Mouse (Mus musculus) cortical plate, adult 2 months (tissue): ENCODE results near the gene Extl2. TPM values are rescaled to one million over a fixed set of nuclear protein-coding genes. Genes with fewer than 3 reads are reported as not detected.

Experiments
- H3K27ac ChIP-seq: fragments of 200-500 bp; 2 replicates; pipeline ENCODE4 v1.5.1; 2012; ENCODE audit warnings: low read length, control low read depth, inconsistent platforms; ENCODE audit not compliant: insufficient read depth
- H3K4me1 ChIP-seq: fragments of 200-500 bp; 2 replicates; pipeline ENCODE4 v1.6.1; 2011; ENCODE audit warnings: low read length; ENCODE audit not compliant: control insufficient read depth, insufficient read depth
- H3K4me3 ChIP-seq: fragments of 200-500 bp; 2 replicates; pipeline ENCODE4 v1.5.1; 2011; ENCODE audit warnings: mild to moderate bottlenecking, low read length, control low read depth; ENCODE audit not compliant: insufficient read depth
- CTCF ChIP-seq: fragments of 200-500 bp; IDR thresholded peaks from 2 replicates; pipeline ENCODE4 v1.5.1; 2011; ENCODE audit warnings: mild to moderate bottlenecking, control low read depth, low read length; ENCODE audit not compliant: insufficient read depth; ENCODE audit errors: extremely low read depth
- POLR2A ChIP-seq: fragments of 200-500 bp; IDR thresholded peaks from 2 replicates; pipeline ENCODE4 v1.6.1; 2011; ENCODE audit warnings: mild to moderate bottlenecking, low read length, control low read depth; ENCODE audit not compliant: insufficient read depth; ENCODE audit errors: extremely low read depth
- polyA plus RNA-seq: library from polyadenylated mRNA; depleted of rRNA; stranded (reverse); fragments of >200 nt; gene quantifications from 2 replicates; pipeline ENCODE4 v1.2.3, GENCODE M21; 2012

Gene Extl2
- polyA plus RNA-seq, 1 experiment, result 38.7 TPM

DNA sequence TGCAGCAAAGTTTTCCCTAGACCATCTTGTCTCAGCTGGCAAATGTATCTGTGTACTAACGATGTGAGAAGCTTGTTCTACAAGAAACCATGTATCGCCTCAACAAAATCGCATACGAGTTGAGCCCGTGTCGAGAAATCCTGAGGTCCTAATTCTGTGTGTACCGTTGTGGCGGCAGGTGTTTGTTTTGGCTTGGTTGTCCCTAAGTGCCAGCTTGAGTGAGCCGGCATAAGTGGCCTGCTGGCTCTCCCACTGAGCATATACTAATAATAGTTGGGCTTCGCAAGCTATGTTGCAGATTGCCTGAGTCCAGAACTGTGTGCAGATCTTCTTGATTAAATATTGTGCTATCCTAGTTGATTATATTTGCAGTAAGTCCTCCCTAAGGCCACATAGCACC lies 18.4 kb downstream of the Extl2 start:
- TF ChIP-seq POLR2A, result no peak
- TF ChIP-seq CTCF, result no peak
- Histone ChIP-seq H3K27ac (no peak overlapping the region), H3K4me3 (no peak overlapping the region), H3K4me1 (peaks cover 1% of the 10 kb centered on the region; the same call in 1 of the 2 replicates)

DNA sequence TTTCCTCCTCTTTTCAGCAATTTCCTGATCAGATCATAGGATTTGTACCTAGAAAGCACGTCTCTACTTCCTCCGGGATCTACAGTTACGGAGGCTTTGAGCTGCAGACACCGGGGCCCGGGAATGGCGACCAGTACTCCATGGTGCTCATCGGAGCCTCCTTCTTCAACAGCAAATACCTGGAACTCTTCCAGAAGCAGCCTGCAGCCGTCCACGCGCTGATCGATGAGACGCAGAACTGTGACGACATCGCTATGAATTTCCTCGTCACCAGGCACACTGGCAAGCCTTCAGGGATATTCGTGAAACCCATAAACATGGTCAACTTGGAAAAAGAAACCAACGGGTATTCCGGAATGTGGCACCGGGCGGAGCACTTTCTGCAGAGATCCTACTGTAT lies 19.7 kb downstream of the Extl2 start:
- TF ChIP-seq CTCF (no peak), POLR2A (no peak)

DNA sequence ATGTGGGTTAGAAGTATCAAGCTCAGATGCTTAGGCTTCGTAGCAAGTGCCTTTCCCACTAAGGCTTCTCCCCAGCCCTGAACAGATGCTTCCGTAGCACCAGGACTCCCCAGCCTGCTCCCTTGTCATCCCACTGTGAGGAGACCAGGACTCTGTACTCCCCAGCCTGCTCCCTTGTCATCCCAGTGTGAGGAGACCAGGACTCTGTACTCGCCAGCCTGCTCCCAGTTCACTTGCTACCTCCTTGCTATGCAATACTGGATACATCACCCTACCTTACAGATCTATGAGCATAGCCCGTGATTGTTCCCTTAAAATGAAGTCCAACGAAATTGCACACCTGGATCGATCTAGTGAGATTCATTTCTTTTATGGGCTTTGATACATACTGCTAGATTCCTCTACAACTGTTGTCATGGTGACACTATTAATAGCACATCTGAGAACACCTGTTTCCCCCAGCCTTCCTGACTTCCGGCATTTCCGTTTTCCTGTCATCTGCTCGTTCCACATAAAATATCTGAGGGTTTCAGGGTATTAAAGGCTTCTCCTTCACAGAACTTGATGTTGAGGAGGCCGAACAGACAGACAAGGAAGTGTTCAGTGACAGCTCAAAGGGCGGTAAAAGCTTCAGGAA lies 23.0 kb downstream of the Extl2 start:
- Histone ChIP-seq H3K4me1 (peaks cover 6% of the 10 kb centered on the region), H3K27ac (no peak overlapping the region), H3K4me3 (no peak overlapping the region)
- TF ChIP-seq POLR2A (no peak), CTCF (no peak)

More for the DNA sequence above, 19.7 kb downstream of the Extl2 start:
- Histone ChIP-seq H3K27ac (no peak overlapping the region), H3K4me3 (no peak overlapping the region), H3K4me1 (peaks cover 4% of the 10 kb centered on the region)

DNA sequence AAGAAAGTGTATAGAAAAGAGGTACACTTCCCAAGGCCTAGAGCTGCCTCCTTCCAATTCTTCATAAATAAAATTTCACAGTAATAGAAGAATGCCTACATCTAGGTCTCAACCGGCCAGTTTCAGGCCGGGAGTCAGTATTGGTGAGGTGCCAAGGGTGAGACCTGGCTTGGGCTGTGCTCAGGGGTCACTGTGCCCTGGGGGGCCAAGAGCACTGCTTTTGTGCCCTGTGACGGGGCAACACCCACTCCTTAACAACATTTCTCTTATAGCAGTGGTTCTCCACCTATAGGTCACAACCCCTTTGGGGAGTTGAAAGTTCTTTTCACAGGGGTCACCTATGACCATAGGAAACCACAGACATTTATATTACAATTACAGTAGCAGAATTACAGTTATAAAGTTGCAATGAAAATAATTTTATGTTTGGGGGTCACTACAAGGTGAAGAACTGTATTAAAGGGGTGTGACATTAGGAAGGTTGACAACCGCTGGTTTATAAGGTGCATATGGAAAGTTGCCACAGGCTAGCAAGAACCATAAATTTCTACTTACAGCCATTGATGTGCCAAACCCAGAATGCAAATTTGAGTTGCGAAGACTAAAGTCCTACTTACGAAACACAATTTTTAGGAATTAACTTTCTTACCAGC lies 26.1 kb downstream of the Extl2 start:
- H3K4me3 ChIP-seq, result no peak overlapping the region
- peak overlapping the region; percentile 26; the same call in 1 of the 2 replicates for H3K27ac ChIP-seq
- H3K4me1 ChIP-seq, result peaks cover 6% of the 10 kb centered on the region
- TF ChIP-seq CTCF, result peak; percentile 21; the same call in 1 of the 2 replicates
- TF ChIP-seq POLR2A, result no peak

DNA sequence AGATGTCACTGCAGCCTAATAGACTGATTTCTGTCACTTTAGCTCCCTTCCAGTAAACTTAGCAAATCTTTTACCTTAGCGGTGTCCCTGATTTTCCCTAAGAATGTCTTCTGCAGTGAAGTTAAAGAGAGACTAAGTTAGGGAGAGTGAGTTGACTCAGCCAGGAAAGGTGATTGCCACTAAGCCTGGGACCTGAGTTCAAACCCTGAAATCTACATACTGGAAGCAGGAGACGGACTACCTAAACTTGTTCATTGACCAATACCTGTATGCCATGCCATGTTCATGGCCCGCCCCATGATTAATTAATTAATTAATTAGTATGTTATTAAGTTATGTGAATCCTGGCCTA lies 26.6 kb downstream of the Extl2 start:
- peaks cover 6% of the 10 kb centered on the region for H3K4me1 ChIP-seq
- H3K27ac ChIP-seq, result no peak overlapping the region
- TF ChIP-seq POLR2A, result no peak
- TF ChIP-seq CTCF, result no peak
- H3K4me3 ChIP-seq, result no peak overlapping the region

DNA sequence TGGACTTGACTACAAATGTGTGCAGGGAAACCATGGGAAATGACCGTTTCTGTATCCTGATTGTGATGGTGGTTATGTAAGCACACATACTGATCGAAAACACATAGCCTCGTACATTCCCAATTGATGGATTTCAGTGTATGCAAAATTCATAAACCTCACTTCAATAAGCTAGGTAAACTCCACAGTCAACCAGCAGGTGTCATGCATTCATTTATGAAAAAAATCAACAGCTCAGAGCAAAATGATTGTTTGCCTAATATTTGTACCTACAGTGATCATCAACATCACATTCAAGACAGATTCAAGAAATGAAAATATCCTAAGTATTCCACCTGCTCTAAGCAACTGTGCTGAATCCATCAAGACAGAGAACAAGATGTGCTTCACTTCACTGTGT lies 33.5 kb downstream of the Extl2 start:
- TF ChIP-seq POLR2A (no peak), CTCF (no peak)
- Histone ChIP-seq H3K27ac (no peak overlapping the region), H3K4me1 (no peaks in the 10 kb centered on the region), H3K4me3 (no peak overlapping the region)

DNA sequence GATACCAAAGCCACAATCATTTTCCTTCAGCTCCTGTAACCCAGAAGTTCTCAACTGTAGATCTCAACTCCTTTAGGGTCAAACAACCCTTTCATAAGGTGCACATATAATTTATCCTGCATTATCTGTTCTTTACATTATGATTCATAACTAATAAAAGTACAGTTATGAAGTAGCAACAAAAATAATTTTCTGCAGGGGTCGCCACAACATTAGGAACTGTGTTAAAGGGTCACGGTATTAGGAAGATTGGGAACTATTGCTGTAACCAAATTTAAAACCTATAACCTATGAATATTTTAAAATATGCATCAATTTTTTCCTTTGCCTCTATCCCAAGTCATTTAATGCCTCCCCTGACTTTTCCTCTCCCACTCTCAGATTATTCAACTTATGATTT lies 38.7 kb downstream of the Extl2 start:
- H3K27ac ChIP-seq, result no peak overlapping the region
- no peak for TF ChIP-seq POLR2A
- no peak for TF ChIP-seq CTCF
- H3K4me3 ChIP-seq, result no peak overlapping the region
- no peaks in the 10 kb centered on the region for H3K4me1 ChIP-seq

DNA sequence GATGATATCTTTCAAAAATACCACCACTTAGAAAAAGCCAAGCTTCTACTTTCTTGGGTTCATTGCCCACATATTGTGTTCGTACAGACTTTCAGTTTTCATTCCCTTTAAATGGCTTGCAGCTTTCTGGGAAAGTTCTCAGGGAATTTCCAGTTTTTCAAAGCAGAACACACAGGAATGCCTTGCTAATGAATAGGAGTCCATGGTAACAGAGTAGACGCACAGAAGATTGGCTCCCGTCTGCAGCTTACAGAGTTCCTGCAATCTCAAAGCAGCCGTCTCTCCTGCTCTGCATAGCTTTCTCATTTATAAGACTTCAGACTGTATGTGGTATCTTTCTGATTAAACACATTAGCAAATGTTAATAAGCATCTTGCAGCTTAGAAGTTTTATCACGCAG lies 39.8 kb downstream of the Extl2 start:
- no peak for TF ChIP-seq CTCF
- TF ChIP-seq POLR2A, result no peak
- Histone ChIP-seq H3K27ac (no peak overlapping the region), H3K4me1 (no peaks in the 10 kb centered on the region)

DNA sequence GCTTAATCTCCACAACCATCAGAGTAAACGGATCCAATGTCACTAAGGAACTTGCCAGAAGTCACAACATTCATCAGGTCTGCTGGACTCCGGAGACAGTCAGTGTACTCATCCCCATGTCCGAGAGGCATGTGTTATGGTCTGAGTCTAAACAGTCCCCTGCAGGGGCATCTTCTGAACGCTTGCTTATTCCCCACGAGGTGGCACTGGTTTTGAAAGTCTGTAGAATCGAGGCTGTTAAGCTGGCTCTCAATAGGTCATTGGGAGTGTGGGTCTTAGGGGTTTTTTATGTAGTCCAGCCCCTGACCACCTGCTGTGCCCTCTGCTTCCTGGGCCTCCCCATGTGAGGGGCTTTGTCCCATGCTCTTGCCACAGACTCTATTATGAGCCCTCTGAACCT lies 49.8 kb downstream of the Extl2 start:
- Histone ChIP-seq H3K4me1 (no peaks in the 10 kb centered on the region), H3K27ac (no peak overlapping the region), H3K4me3 (no peak overlapping the region)
- no peak for TF ChIP-seq CTCF
- no peak for TF ChIP-seq POLR2A

More for the DNA sequence above, 39.8 kb downstream of the Extl2 start:
- no peak overlapping the region for H3K4me3 ChIP-seq

DNA sequence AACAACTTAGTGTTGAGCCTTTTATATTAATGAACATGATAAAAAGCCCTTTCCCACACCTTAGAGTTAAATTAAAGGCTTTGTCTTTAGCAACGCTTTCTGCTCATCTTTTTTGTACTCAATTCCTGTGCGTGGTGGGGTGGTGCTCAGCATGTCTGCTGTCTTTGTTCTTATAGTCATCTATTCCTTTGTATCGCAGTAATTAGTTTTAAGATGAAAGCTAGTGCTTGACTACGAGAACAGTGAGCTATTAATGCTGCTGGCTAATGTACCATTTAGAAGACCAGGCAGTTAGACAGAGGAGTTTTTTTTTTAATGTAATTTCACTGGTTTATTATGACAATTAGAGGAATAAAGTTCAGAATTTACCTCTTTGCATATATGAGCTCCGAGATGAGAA lies 53.1 kb downstream of the Extl2 start:
- TF ChIP-seq POLR2A, result no peak
- no peak for TF ChIP-seq CTCF
- no peak overlapping the region for H3K27ac ChIP-seq
- H3K4me3 ChIP-seq, result no peak overlapping the region
- no peaks in the 10 kb centered on the region for H3K4me1 ChIP-seq

DNA sequence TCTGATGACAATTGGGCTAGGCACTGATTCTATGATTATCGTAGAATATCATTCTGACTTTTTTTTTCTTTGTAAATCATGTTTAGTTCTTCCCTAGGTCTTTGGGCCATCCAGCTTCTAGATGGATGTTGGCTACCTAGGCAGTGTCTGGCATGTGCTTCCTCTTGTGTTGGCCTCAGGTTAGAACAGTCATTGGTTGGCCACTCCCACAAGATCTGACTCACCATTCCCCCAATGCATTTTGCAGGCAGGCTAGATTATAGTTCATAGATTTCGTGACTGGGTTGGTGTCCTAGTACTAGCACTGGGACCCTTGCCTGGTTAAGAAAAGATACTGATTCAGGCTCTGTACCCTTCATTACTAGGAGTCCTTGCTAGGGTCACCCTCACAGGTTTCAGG lies 54.9 kb downstream of the Extl2 start:
- H3K4me3 ChIP-seq, result no peak overlapping the region
- no peak overlapping the region for H3K27ac ChIP-seq
- TF ChIP-seq POLR2A, result no peak
- TF ChIP-seq CTCF, result no peak

More for the DNA sequence above, 54.9 kb downstream of the Extl2 start:
- H3K4me1 ChIP-seq, result no peaks in the 10 kb centered on the region
